Mouse (Mus musculus): ENCODE measurements around the gene Snx33. TPM values are rescaled to one million over a fixed set of nuclear protein-coding genes. Genes with fewer than 3 reads are reported as not detected.

The Snx33 gene
- polyA plus RNA-seq, 1 experiment from 2014 or later, result 5.5 TPM

- peak overlapping the region; percentile 89 for H3K9ac ChIP-seq (ENCODE audit: low read length)
- no peaks in the 10 kb centered on the region for H3K9me3 ChIP-seq (ENCODE audit: control insufficient read depth, low read length)
- peak overlapping the region; percentile 69 to 83 for H3K4me3 ChIP-seq (ENCODE audit: control insufficient read depth in 1 of 2, insufficient read depth in 1 of 2, low read depth in 1 of 2, low read length in 2 of 2)
- H3K27me3 ChIP-seq (ENCODE audit: control insufficient read depth, insufficient read depth, low read length), result no peaks in the 10 kb centered on the region
- H3K27ac ChIP-seq (replicated peaks in 1 of 2; ENCODE audit: control insufficient read depth in 1 of 2, insufficient read depth in 1 of 2, low read depth in 2 of 2, low read length in 2 of 2), result peak overlapping the region; percentile 12 to 51; a peak in 2 of 4 replicates
- H3K4me2 ChIP-seq (ENCODE audit: low read length), result peak overlapping the region; percentile 85
- WGBS, result 22% methylated on average over 6 of the region's 6 CpGs
- no peak for ATAC-seq (ENCODE audit: insufficient number of reproducible peaks, insufficient read depth, low FRiP score, low read depth)
- no peaks in the 10 kb centered on the region for H3K36me3 ChIP-seq (ENCODE audit: control insufficient read depth, insufficient read depth, low read length)
- peaks cover 2 to 14% of the 10 kb centered on the region in 2 experiments; a peak in 1 of 4 replicates for H3K4me1 ChIP-seq (ENCODE audit: control insufficient read depth in 2 of 2, insufficient read depth in 2 of 2, low read length in 2 of 2)
These were observed 8.7 kb upstream of the Snx33 start for GRCm38 (mm10) chr9:56936861-56937222.

- H3K9me3 ChIP-seq (ENCODE audit: control insufficient read depth, low read length), result no peaks in the 10 kb centered on the region
- no peak for ATAC-seq (ENCODE audit: insufficient number of reproducible peaks, insufficient read depth, low FRiP score, low read depth)
- H3K9ac ChIP-seq (ENCODE audit: low read length), result no peak overlapping the region
- no peaks in the 10 kb centered on the region for H3K27me3 ChIP-seq (ENCODE audit: control insufficient read depth, insufficient read depth, low read length)
- no peak overlapping the region for H3K4me3 ChIP-seq (ENCODE audit: control insufficient read depth in 1 of 2, insufficient read depth in 1 of 2, low read depth in 1 of 2, low read length in 2 of 2)
- H3K4me2 ChIP-seq (ENCODE audit: low read length), result no peak overlapping the region
- no peak overlapping the region for H3K27ac ChIP-seq (replicated peaks in 1 of 2; ENCODE audit: control insufficient read depth in 1 of 2, insufficient read depth in 1 of 2, low read depth in 2 of 2, low read length in 2 of 2)
- H3K4me1 ChIP-seq (ENCODE audit: control insufficient read depth in 2 of 2, insufficient read depth in 2 of 2, low read length in 2 of 2), result peaks cover 16% of the 10 kb centered on the region in 2 experiments
- H3K36me3 ChIP-seq (ENCODE audit: control insufficient read depth, insufficient read depth, low read length), result no peaks in the 10 kb centered on the region; the same call in 1 of the 2 replicates
- 50% methylated on average over 1 of the region's 1 CpGs for WGBS
These were observed 2.4 kb upstream of the Snx33 start for GRCm38 (mm10) chr9:56930556-56930955.

GRCm38 (mm10) chr9:56929496-56929895, 1.3 kb upstream of the Snx33 start:
- Histone ChIP-seq H3K36me3 (ENCODE audit: control insufficient read depth, insufficient read depth, low read length) (no peaks in the 10 kb centered on the region; the same call in 1 of the 2 replicates), H3K9ac (ENCODE audit: low read length) (no peak overlapping the region), H3K4me1 (ENCODE audit: control insufficient read depth in 2 of 2, insufficient read depth in 2 of 2, low read length in 2 of 2) (peaks cover 23 to 26% of the 10 kb centered on the region in 2 experiments), H3K4me3 (ENCODE audit: control insufficient read depth in 1 of 2, insufficient read depth in 1 of 2, low read depth in 1 of 2, low read length in 2 of 2) (no peak overlapping the region), H3K9me3 (ENCODE audit: control insufficient read depth, low read length) (no peaks in the 10 kb centered on the region), H3K27me3 (ENCODE audit: control insufficient read depth, insufficient read depth, low read length) (no peaks in the 10 kb centered on the region), H3K4me2 (ENCODE audit: low read length) (no peak overlapping the region), H3K27ac (replicated peaks in 1 of 2; ENCODE audit: control insufficient read depth in 1 of 2, insufficient read depth in 1 of 2, low read depth in 2 of 2, low read length in 2 of 2) (no peak overlapping the region)
- ATAC-seq (ENCODE audit: insufficient number of reproducible peaks, insufficient read depth, low FRiP score, low read depth), result no peak
- WGBS, result 47% methylated on average over 4 of the region's 4 CpGs

DNA sequence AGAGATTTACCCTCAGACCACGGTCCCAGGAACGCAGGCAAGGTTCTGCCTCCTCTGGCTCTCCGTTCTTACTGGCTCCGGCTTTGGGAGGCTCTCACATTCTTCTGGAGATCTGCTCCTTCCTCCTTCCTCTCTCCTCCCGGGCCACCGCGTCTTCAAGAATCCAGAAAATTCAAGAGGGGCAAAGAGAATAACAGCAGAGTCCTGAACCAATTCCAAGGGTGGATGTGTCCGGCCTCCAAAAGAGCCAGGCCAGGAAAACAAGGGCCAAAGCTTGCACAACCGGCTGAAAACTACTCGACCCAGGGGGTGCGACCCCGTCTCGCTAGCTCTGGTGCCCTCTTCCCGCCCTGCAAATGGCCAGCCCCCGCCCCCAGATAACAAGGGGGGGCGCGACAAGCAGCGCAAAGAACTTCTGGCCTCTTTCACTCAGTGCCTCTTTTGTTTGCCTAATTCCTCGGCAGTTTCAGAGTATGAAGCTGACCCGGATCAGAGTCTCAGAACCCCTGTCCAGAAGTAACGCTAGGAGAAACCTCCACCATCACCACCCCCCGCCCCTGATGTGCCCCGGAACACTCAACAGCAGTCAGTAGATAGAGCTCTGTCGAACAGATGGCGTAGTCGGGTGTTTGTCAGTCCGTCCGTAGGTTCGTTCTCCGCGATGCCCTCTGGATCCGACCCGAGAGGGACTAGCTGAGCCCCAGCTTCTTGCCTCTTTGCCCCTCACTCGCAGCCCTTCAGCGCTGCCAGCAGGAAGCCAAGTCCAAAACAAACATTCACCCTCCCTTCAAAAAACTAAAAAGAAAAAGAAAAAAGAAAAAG, 769 bp downstream of the Snx33 start:
- H3K27me3 ChIP-seq (ENCODE audit: control insufficient read depth, insufficient read depth, low read length), result no peaks in the 10 kb centered on the region
- ATAC-seq (ENCODE audit: insufficient number of reproducible peaks, insufficient read depth, low FRiP score, low read depth), result no peak
- H3K4me2 ChIP-seq (ENCODE audit: low read length), result peak overlapping the region; percentile 95
- peaks cover 39 to 47% of the 10 kb centered on the region in 2 experiments for H3K4me1 ChIP-seq (ENCODE audit: control insufficient read depth in 2 of 2, insufficient read depth in 2 of 2, low read length in 2 of 2)
- WGBS, result under 1% methylated on average over 34 of the region's 35 CpGs
- peak overlapping the region; percentile 82 for H3K9ac ChIP-seq (ENCODE audit: low read length)
- H3K36me3 ChIP-seq (ENCODE audit: control insufficient read depth, insufficient read depth, low read length), result peaks cover 6% of the 10 kb centered on the region
- no peaks in the 10 kb centered on the region for H3K9me3 ChIP-seq (ENCODE audit: control insufficient read depth, low read length)
- H3K4me3 ChIP-seq (ENCODE audit: control insufficient read depth in 1 of 2, insufficient read depth in 1 of 2, low read depth in 1 of 2, low read length in 2 of 2), result peak overlapping the region; percentile 65 to 89
- H3K27ac ChIP-seq (replicated peaks in 1 of 2; ENCODE audit: control insufficient read depth in 1 of 2, insufficient read depth in 1 of 2, low read depth in 2 of 2, low read length in 2 of 2), result peak overlapping the region; percentile 93 to 97

DNA sequence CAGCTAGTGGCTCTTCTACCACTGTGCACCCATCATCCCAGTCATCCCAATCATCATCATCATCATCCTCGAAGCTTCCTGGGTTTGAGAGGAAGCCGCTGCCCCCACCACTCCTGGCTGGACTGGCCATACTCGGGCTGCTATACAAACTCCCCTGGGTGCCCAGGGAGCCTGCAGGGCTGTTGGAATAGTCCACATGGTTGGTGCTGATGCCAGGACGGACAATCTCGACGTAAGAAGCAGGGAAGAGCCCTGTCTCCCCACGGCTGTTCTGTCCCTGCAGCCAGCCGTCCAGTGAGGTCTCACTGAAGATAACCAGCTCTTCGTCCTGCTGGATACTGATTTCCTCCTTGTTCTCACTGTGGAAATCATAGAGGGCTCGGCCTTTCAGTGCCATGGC, 1.8 kb downstream of the Snx33 start:
- H3K4me1 ChIP-seq (ENCODE audit: control insufficient read depth in 2 of 2, insufficient read depth in 2 of 2, low read length in 2 of 2), result peaks cover 39 to 47% of the 10 kb centered on the region in 2 experiments
- H3K27me3 ChIP-seq (ENCODE audit: control insufficient read depth, insufficient read depth, low read length), result no peaks in the 10 kb centered on the region
- H3K9ac ChIP-seq (ENCODE audit: low read length), result peak overlapping the region; percentile 82
- H3K27ac ChIP-seq (replicated peaks in 1 of 2; ENCODE audit: control insufficient read depth in 1 of 2, insufficient read depth in 1 of 2, low read depth in 2 of 2, low read length in 2 of 2), result peak overlapping the region in 1 of 2 experiments; percentile 93; a peak in 2 of 4 replicates
- no peaks in the 10 kb centered on the region for H3K9me3 ChIP-seq (ENCODE audit: control insufficient read depth, low read length)
- H3K36me3 ChIP-seq (ENCODE audit: control insufficient read depth, insufficient read depth, low read length), result peaks cover 16% of the 10 kb centered on the region
- ATAC-seq (ENCODE audit: insufficient number of reproducible peaks, insufficient read depth, low FRiP score, low read depth), result no peak
- peak overlapping the region; percentile 95 for H3K4me2 ChIP-seq (ENCODE audit: low read length)
- WGBS, result 65% methylated on average over 10 of the region's 10 CpGs
- H3K4me3 ChIP-seq (ENCODE audit: control insufficient read depth in 1 of 2, insufficient read depth in 1 of 2, low read depth in 1 of 2, low read length in 2 of 2), result peak overlapping the region; percentile 65 to 89

DNA sequence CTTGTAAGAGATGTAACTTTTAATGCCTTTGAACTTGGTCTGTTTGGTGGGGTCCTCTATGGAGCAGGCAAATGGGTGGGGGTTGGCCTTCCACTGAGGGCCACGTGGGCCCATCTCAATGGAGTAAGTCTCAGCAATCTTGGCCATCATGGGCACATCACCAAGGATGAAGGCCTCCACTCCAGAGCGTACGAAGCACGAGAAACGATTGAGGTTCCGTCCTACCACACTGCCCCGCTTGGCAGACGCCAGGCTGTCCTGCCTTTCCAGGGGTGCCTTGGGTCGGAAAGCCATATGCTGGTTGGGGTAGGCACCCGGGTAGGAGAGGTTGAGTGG, 2.2 kb downstream of the Snx33 start:
- H3K4me2 ChIP-seq (ENCODE audit: low read length), result peak overlapping the region; percentile 95
- WGBS, result 95% methylated on average over 10 of the region's 10 CpGs
- H3K36me3 ChIP-seq (ENCODE audit: control insufficient read depth, insufficient read depth, low read length), result peaks cover 20% of the 10 kb centered on the region
- no peaks in the 10 kb centered on the region for H3K9me3 ChIP-seq (ENCODE audit: control insufficient read depth, low read length)
- H3K27me3 ChIP-seq (ENCODE audit: control insufficient read depth, insufficient read depth, low read length), result no peaks in the 10 kb centered on the region
- H3K27ac ChIP-seq (replicated peaks in 1 of 2; ENCODE audit: control insufficient read depth in 1 of 2, insufficient read depth in 1 of 2, low read depth in 2 of 2, low read length in 2 of 2), result 0 out of 4 replicates have a peak overlapping the region, but pooled peaks of 1 of the 2 experiments have one; percentile 86
- peak overlapping the region in 1 of 2 experiments; percentile 65; a peak in 1 of 4 replicates for H3K4me3 ChIP-seq (ENCODE audit: control insufficient read depth in 1 of 2, insufficient read depth in 1 of 2, low read depth in 1 of 2, low read length in 2 of 2)
- H3K4me1 ChIP-seq (ENCODE audit: control insufficient read depth in 2 of 2, insufficient read depth in 2 of 2, low read length in 2 of 2), result peaks cover 39 to 47% of the 10 kb centered on the region in 2 experiments
- ATAC-seq (ENCODE audit: insufficient number of reproducible peaks, insufficient read depth, low FRiP score, low read depth), result no peak
- H3K9ac ChIP-seq (ENCODE audit: low read length), result peak overlapping the region; percentile 72; the same call in 1 of the 2 replicates

- WGBS, result 76% methylated on average over 26 of the region's 26 CpGs
- H3K9ac ChIP-seq (ENCODE audit: low read length), result peak overlapping the region; percentile 72
- H3K4me1 ChIP-seq (ENCODE audit: control insufficient read depth in 2 of 2, insufficient read depth in 2 of 2, low read length in 2 of 2), result peaks cover 39 to 47% of the 10 kb centered on the region in 2 experiments
- ATAC-seq (ENCODE audit: insufficient number of reproducible peaks, insufficient read depth, low FRiP score, low read depth), result no peak
- peak overlapping the region; percentile 86 for H3K27ac ChIP-seq (replicated peaks in 1 of 2; ENCODE audit: control insufficient read depth in 1 of 2, insufficient read depth in 1 of 2, low read depth in 2 of 2, low read length in 2 of 2)
- peak overlapping the region; percentile 35 to 65 for H3K4me3 ChIP-seq (ENCODE audit: control insufficient read depth in 1 of 2, insufficient read depth in 1 of 2, low read depth in 1 of 2, low read length in 2 of 2)
- H3K36me3 ChIP-seq (ENCODE audit: control insufficient read depth, insufficient read depth, low read length), result peaks cover 23% of the 10 kb centered on the region
- no peaks in the 10 kb centered on the region for H3K9me3 ChIP-seq (ENCODE audit: control insufficient read depth, low read length)
- peak overlapping the region; percentile 95 for H3K4me2 ChIP-seq (ENCODE audit: low read length)
- H3K27me3 ChIP-seq (ENCODE audit: control insufficient read depth, insufficient read depth, low read length), result no peaks in the 10 kb centered on the region
These were observed 2.7 kb downstream of the Snx33 start for GRCm38 (mm10) chr9:56925291-56926024.
